Mouse (Mus musculus): ENCODE data around the gene Hcn3. TPM values are rescaled to one million over a fixed set of nuclear protein-coding genes. Genes with fewer than 3 reads are reported as not detected.

Gene Hcn3
- polyA plus RNA-seq, 1 experiment from 2014 or later: 0.61 TPM

GRCm38 (mm10) chr3:89202253-89203141, 42.5 kb upstream of the Hcn3 start, which contains the start of gene Gba:
Gene Gba (plus strand): TSS chr3:89202928.
- Histone ChIP-seq H3K4me1 (ENCODE audit: insufficient read depth) (peaks cover 5% of the 10 kb centered on the region; the same call in 1 of the 2 replicates), H3K9me3 (ENCODE audit: low read depth, low read length) (no peaks in the 10 kb centered on the region), H3K27ac (ENCODE audit: low read depth) (0 out of 2 replicates have a peak within 1 kb of the TSS, but pooled peaks have one; percentile 16), H3K4me3 (ENCODE audit: low read depth, low read length) (peak within 1 kb of the TSS; percentile 55), H3K36me3 (ENCODE audit: insufficient read depth) (peaks cover 23% of the 10 kb centered on the region), H3K4me2 (peak within 1 kb of the TSS; percentile 78), H3K9ac (peak within 1 kb of the TSS; percentile 59), H3K27me3 (ENCODE audit: insufficient read depth, low read length) (no peaks in the 10 kb centered on the region)
- DNase-seq: peak; percentile 97
- TF ChIP-seq CTCF (IDR thresholded peaks at IDR 0.05; ENCODE audit: low read depth): no peak
- peak; percentile 90 for ATAC-seq (ENCODE audit: insufficient read depth)
- 23% methylated on average over 13 of the region's 13 CpGs for WGBS

GRCm38 (mm10) chr3:89199839-89200238, 39.8 kb upstream of the Hcn3 start:
- no peaks in the 10 kb centered on the region for H3K9me3 ChIP-seq (ENCODE audit: low read depth, low read length)
- H3K4me2 ChIP-seq: no peak overlapping the region
- no peaks in the 10 kb centered on the region for H3K27me3 ChIP-seq (ENCODE audit: insufficient read depth, low read length)
- no peak overlapping the region for H3K9ac ChIP-seq
- no peak for DNase-seq
- ATAC-seq (ENCODE audit: insufficient read depth): no peak
- no peaks in the 10 kb centered on the region for H3K36me3 ChIP-seq (ENCODE audit: insufficient read depth)
- H3K4me3 ChIP-seq (ENCODE audit: low read depth, low read length): no peak overlapping the region
- H3K27ac ChIP-seq (ENCODE audit: low read depth): no peak overlapping the region
- WGBS: 75% methylated on average over 3 of the region's 3 CpGs
- no peak for TF ChIP-seq CTCF (IDR thresholded peaks at IDR 0.05; ENCODE audit: low read depth)
- H3K4me1 ChIP-seq (ENCODE audit: insufficient read depth): peaks cover 5% of the 10 kb centered on the region; the same call in 1 of the 2 replicates

- peak; percentile 63 for TF ChIP-seq CTCF (IDR thresholded peaks at IDR 0.05; ENCODE audit: low read depth)
- H3K9me3 ChIP-seq (ENCODE audit: low read depth, low read length): no peaks in the 10 kb centered on the region
- H3K4me2 ChIP-seq: peak overlapping the region; percentile 69
- no peaks in the 10 kb centered on the region for H3K4me1 ChIP-seq (ENCODE audit: insufficient read depth)
- no peaks in the 10 kb centered on the region for H3K36me3 ChIP-seq (ENCODE audit: insufficient read depth)
- H3K9ac ChIP-seq: peak overlapping the region; percentile 63
- peak overlapping the region; percentile 80 for H3K27ac ChIP-seq (ENCODE audit: low read depth)
- WGBS: 8% methylated on average over 33 of the region's 33 CpGs
- no peaks in the 10 kb centered on the region for H3K27me3 ChIP-seq (ENCODE audit: insufficient read depth, low read length)
- ATAC-seq (ENCODE audit: insufficient read depth) (peak; percentile 97), DNase-seq (peak; percentile 95)
- H3K4me3 ChIP-seq (ENCODE audit: low read depth, low read length): peak overlapping the region; percentile 39
These were observed 36.2 kb upstream of the Hcn3 start for GRCm38 (mm10) chr3:89195979-89196877.

GRCm38 (mm10) chr3:89193853-89194252, 33.9 kb upstream of the Hcn3 start:
- H3K27me3 ChIP-seq (ENCODE audit: insufficient read depth, low read length): no peaks in the 10 kb centered on the region

GRCm38 (mm10) chr3:89193351-89193750, 33.4 kb upstream of the Hcn3 start:
- no peak overlapping the region for H3K4me2 ChIP-seq
- H3K27me3 ChIP-seq (ENCODE audit: insufficient read depth, low read length): no peaks in the 10 kb centered on the region
- H3K9me3 ChIP-seq (ENCODE audit: low read depth, low read length): no peaks in the 10 kb centered on the region
- no peak overlapping the region for H3K9ac ChIP-seq
- ATAC-seq (ENCODE audit: insufficient read depth) (no peak), DNase-seq (no peak)
- H3K27ac ChIP-seq (ENCODE audit: low read depth): no peak overlapping the region
- no peaks in the 10 kb centered on the region for H3K4me1 ChIP-seq (ENCODE audit: insufficient read depth)
- whole genome bisulfite sequencing: 70% methylated on average over 1 of the region's 1 CpGs
- peaks cover 7% of the 10 kb centered on the region for H3K36me3 ChIP-seq (ENCODE audit: insufficient read depth)
- H3K4me3 ChIP-seq (ENCODE audit: low read depth, low read length): no peak overlapping the region
- 0 out of 2 replicates have a peak, but pooled peaks have one; percentile 8 for TF ChIP-seq CTCF (IDR thresholded peaks at IDR 0.05; ENCODE audit: low read depth)

More at GRCm38 (mm10) chr3:89193853-89194252, 33.9 kb upstream of the Hcn3 start:
- ATAC-seq (ENCODE audit: insufficient read depth) (no peak), DNase-seq (peak; percentile 41)
- H3K27ac ChIP-seq (ENCODE audit: low read depth): no peak overlapping the region
- H3K36me3 ChIP-seq (ENCODE audit: insufficient read depth): peaks cover 2% of the 10 kb centered on the region; the same call in 1 of the 2 replicates
- H3K4me1 ChIP-seq (ENCODE audit: insufficient read depth): no peaks in the 10 kb centered on the region
- 87% methylated on average over 2 of the region's 2 CpGs for WGBS
- H3K4me2 ChIP-seq: no peak overlapping the region
- H3K4me3 ChIP-seq (ENCODE audit: low read depth, low read length): no peak overlapping the region
- TF ChIP-seq CTCF (IDR thresholded peaks at IDR 0.05; ENCODE audit: low read depth): peak; percentile 35
- H3K9me3 ChIP-seq (ENCODE audit: low read depth, low read length): no peaks in the 10 kb centered on the region
- no peak overlapping the region for H3K9ac ChIP-seq

- Histone ChIP-seq H3K4me3 (ENCODE audit: low read depth, low read length) (no peak overlapping the region), H3K4me2 (no peak overlapping the region), H3K9ac (no peak overlapping the region), H3K27me3 (ENCODE audit: insufficient read depth, low read length) (no peaks in the 10 kb centered on the region), H3K9me3 (ENCODE audit: low read depth, low read length) (no peaks in the 10 kb centered on the region), H3K27ac (ENCODE audit: low read depth) (no peak overlapping the region), H3K36me3 (ENCODE audit: insufficient read depth) (peaks cover 15% of the 10 kb centered on the region), H3K4me1 (ENCODE audit: insufficient read depth) (no peaks in the 10 kb centered on the region)
- 77% methylated on average over 8 of the region's 8 CpGs for whole genome bisulfite sequencing
- no peak for TF ChIP-seq CTCF (IDR thresholded peaks at IDR 0.05; ENCODE audit: low read depth)
- DNase-seq (no peak), ATAC-seq (ENCODE audit: insufficient read depth) (no peak)
These were observed 30.4 kb upstream of the Hcn3 start for GRCm38 (mm10) chr3:89190436-89190835.

Data from lung, embryonic 14.5 days (tissue).